Mouse (Mus musculus) right cerebral cortex, postnatal 14 days (tissue): ENCODE data around the gene Anp32e.
"Not testable (repeated sequence)": the region's sequence is repeated elsewhere in the genome, so short reads cannot be mapped to it uniquely, and the experiment has no call there.

Source experiments
- DNase-seq: peaks from one replicate; pipeline ENCODE4 v3.0.0; 2022

Anp32e gene

GRCm38 (mm10) chr3:95977587-95977986 is 48.5 kb downstream of the Anp32e start:
- DNase-seq = not testable (repeated sequence)

- no peak for DNase-seq
These were observed 49.2 kb downstream of the Anp32e start for GRCm38 (mm10) chr3:95978265-95978664.

- DNase-seq = no peak
These were observed 51.4 kb downstream of the Anp32e start for GRCm38 (mm10) chr3:95980276-95980970.

GRCm38 (mm10) chr3:95982129-95982528 is 53.1 kb downstream of the Anp32e start:
- no peak for DNase-seq

- DNase-seq = peak; percentile 63
These were observed 56.4 kb downstream of the Anp32e start for GRCm38 (mm10) chr3:95985209-95986000.

DNA sequence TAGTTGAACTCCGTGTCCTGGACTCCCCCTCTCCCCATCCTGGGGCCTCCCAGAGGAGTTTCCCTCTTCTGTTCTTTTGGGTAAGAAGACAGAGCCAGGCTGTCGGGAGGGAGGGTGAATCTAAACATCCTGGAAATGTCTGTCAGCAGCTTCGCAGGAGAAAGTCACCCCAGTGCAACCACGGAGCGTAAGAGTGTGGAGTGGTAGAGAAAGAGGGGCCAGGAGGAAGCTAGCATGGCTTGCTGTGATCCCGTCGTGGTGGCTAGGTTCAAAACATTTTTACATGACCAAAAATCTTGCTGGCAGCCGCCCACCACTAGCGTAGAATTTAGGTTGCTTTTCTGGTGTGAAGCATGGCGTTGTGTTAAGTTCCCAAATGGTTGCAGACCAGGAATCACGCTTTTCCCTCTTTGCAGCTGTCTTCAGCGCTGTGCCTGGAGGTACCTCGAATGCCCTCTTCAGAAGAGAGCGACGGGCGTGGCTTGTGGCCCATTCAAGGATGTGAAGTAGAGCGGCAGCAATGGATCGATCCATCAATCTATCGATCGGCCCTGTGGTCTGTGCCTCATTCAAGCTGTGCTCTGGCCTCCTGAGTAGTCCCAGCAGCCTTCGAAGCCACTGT is 57.1 kb downstream of the Anp32e start:
- DNase-seq = peak; percentile 68

DNA sequence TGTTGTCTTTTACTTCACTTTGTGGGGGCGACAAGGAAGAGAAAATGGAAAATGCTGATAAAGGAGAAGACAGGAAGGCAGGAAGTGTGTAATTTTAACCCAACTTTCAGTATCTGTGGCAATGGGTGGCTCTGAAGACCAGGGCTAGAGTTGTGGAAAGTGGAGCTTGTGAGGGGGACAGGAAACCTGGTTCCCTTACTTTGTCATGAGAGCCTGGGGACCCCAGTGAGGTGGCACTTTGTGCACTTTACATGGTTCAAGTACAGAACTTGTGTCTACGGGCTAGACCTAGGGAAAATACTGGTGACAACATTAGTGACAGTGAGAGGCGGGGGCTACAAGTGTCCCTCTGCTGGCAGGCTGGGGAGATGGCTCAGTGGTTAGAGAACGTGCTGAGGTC is 57.9 kb downstream of the Anp32e start:
- DNase-seq = no peak

DNA sequence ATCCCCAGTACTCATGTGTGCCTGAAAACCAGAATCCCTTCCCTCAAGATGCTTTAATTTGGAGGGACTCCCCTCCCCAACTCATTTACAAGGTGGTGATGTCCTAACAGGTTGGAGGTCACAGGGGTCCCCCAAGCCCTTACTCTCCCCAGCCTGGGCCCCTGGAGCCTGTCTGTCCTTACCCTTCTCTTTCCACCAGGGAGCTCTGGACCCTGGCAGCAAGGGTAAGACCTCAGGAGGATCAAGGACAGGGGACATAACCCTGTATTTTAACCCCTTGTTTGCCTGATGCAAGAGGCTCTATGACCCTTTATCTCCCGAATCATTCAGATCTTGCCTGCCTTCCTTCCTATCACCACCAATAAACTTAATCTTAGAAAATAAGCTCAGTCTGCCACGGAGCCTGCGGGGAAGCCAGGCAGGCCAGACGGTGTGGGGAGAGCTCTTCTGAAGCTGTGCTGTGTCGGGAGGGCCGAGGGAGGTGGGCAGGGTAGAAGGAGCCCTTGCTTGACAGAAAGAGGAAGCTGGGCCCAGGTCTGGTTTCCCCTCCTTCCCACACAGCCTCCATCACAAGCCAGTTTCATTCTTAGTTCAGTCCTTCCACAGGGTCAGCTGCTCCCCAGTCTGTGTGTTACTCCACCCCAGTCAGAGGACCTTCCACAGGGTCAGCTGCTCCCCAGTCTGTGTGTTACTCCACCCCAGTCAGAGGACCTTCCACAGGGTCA is 58.5 kb downstream of the Anp32e start:
- DNase-seq = no peak

DNA sequence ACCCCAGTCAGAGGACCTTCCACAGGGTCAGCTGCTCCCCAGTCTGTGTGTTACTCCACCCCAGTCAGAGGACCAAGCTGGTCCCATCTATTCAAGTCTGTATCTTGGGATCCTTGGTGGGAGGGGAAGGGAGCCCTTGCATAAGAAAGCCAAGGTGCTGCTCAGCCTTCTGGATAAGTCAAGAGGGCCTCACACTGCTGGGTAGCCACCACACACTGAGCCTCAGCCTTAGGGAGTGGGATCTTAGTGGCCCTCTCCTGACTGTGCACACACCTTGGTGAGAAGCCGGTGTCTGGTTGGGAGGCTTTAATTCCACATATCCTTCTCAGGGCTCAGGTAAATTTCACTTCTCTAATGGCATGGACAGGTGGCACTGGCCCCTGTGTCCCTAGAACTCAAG is 59.1 kb downstream of the Anp32e start:
- DNase-seq = no peak

DNA sequence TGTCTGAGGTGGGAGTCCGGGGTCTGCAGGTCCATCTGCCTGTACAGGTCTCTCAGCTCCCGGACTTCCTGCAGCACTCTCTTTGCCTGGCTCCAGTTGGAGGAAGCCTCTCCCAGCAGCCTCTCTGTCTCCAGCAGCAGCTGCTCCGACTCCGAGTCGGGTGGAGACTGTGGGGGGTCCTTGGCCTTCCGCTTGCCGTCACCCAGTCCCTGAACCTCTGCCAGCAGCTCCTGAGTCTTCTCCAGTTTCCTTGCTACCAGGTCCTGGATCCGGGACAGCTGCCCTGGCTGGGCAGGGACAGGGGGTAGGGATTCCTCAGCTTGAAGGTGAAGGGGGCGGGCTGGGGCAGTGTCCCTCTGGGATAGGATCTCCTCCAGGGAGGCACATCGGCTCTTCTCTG is 59.9 kb downstream of the Anp32e start:
- no peak for DNase-seq

GRCm38 (mm10) chr3:95990413-95990941 is 61.4 kb downstream of the Anp32e start:
- no peak for DNase-seq

DNA sequence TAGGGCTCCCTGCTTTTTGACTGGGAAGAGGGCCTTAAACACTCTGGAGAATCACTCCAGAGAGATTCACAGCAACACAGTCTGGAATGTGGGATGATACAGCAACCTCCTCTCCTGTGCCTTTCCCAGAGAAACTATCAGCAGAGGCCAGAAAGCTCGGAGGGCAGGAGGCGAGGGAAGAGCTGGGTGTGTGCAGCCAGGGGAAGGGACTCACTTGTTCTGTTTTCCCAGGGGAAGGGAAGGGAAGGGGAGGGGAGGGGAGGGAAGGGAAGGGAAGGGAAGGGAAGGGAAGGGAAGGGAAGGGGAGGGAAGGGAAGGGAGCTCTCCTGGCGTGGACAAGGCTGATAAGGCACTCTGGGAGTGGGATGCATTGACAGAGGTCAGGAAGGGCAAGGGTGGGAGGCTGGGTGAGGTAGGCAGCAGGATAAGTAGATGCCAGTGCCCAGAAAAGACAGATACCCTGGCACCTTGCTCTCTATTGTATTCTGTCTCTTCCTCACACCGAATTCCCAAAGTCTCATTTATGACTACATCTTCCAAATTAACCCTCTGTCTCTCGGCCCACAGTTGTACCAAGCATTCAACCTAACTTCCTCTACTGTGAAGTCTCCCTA is 64.1 kb downstream of the Anp32e start:
- peak; percentile 15 for DNase-seq

DNA sequence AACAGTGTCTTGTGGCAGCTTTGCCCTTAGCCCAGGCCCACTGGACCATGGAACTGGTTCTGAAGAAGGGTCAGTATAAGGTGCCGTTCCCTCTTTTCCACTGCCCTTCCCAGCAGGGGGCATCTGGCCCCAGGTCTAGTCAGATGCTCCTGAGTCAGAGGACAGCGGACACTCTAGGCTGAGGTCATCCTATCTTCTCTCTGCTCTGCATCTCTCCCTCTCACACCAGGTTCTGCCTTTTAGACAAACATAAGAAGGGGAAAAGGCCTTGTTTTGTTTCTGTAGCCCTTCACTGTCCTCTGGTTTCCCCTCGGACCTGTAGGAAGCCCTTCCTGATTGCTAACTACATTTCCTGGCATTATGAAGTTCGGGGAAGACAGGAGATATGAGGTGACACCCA is 64.8 kb downstream of the Anp32e start:
- DNase-seq = no peak

- DNase-seq = no peak
These were observed 65.4 kb downstream of the Anp32e start for GRCm38 (mm10) chr3:95994381-95994846.

DNA sequence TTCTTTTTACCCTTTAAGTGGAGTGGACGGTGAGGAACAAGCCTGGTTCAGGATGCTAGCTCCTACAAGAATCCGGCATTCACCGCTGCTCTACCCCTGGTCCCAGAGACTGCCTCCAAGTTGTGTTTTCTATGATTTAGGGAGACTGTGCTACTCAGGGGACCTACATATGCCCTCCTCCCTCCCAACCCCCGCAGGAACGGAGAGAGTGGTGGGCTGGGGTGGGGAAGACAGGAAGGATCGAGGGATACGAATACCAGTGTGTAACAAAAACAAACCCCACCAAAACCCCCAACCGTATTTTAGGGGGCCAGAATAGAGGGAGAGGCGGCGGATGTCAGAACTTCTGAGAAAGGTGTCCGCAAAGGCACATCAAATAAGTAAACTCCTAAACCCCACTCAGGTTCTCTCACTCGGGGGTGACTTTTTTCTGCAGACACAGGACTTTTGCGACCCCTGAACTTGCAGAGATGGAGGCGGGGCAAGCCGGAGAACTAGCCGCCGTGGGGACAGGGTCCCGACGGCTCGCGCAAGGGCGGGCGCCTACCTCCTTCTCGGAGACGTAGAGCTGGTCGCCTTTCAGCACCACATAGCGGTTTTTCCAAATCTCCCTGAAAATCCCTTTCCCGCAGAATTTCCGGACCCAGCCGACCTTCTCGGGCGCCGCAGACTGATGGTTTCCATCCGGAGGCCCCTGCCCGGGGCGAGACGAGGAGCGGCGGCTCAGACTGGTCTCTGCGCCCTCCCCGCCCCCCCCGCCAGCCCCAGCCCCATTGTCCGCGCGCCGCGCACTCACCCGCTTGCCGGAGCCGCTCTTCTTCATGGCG is 66.1 kb downstream of the Anp32e start:
- no peak for DNase-seq

GRCm38 (mm10) chr3:95995802-95996428 is 66.9 kb downstream of the Anp32e start, which contains the start of gene Plekho1:
TSS of gene Plekho1 (minus strand) at chr3:95996001.
- DNase-seq = peak; percentile 77

DNA sequence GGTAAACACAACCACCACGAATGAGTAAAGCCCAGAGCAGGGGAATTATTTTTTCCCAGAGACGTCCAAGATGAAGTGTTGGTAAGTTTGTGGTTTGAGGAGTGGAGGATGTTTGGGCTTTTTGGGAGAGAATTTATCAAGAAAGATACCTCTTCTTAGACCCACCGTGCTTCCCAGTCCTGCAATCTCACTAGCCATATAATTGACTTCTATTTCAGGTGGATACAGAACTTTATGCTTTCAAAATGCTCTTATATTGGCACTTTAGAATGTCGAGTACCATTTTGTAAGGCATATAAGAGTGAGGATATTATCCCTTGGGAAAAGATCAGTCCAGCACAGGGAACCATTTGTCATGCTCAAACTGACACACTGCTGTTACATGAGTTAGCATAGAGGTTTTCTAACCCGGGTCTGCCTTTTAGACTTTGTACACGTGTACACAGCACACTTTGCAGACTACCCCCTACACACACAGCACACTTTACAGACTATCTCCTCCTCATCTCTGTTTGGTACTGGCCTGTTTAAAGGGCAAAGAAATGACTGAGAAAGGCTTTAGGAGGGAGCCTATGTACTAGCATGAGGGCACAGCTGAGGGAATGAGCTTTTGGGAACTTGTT is 67.5 kb downstream of the Anp32e start:
- no peak for DNase-seq
